Mouse (Mus musculus): Measurements from ENCODE around the gene Ankrd13a. TPM values are rescaled to one million over a fixed set of nuclear protein-coding genes. Genes with fewer than 3 reads are reported as not detected.

Ankrd13a gene
- total RNA-seq, 1 experiment from 2014 or later: 466 TPM

GRCm38 (mm10) chr5:114795653-114796052 lies 21.2 kb downstream of the Ankrd13a start:
- no peak for ATAC-seq (replicated peaks; ENCODE audit: low read depth, poor library complexity, severe bottlenecking)

GRCm38 (mm10) chr5:114796299-114797012 lies 22.0 kb downstream of the Ankrd13a start:
- ATAC-seq (replicated peaks; ENCODE audit: low read depth, poor library complexity, severe bottlenecking): no peak

- ATAC-seq (replicated peaks; ENCODE audit: low read depth, poor library complexity, severe bottlenecking): no peak
Measured at GRCm38 (mm10) chr5:114797253-114797652, 22.8 kb downstream of the Ankrd13a start.

- ATAC-seq (replicated peaks; ENCODE audit: low read depth, poor library complexity, severe bottlenecking): no peak
Measured at GRCm38 (mm10) chr5:114799848-114800247, 25.4 kb downstream of the Ankrd13a start.

DNA sequence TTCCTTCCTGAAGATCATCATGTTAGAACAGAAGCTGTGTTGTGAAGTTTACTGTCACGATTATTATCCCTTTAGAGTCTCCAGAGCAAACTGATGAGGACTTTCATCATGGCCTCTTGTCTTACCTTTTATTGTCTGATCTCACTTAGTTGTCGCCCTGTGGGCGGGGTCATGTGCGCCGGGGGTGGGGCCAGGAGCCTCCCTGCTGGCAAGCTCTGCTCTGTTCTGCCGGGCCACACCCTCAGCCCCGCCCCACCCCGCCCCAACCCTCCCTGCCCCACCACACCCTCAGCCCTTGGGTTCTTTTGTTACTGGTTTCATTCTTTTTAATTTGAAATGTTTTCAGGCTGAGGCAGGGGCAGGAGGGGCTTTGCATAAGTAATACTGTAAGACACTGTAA lies 26.6 kb downstream of the Ankrd13a start:
- ATAC-seq (replicated peaks; ENCODE audit: low read depth, poor library complexity, severe bottlenecking): peak; percentile 77

GRCm38 (mm10) chr5:114801841-114802240 lies 27.4 kb downstream of the Ankrd13a start:
- no peak for ATAC-seq (replicated peaks; ENCODE audit: low read depth, poor library complexity, severe bottlenecking)

- ATAC-seq (replicated peaks; ENCODE audit: low read depth, poor library complexity, severe bottlenecking): no peak
Measured at GRCm38 (mm10) chr5:114803231-114803630, 28.8 kb downstream of the Ankrd13a start.

- ATAC-seq (replicated peaks; ENCODE audit: low read depth, poor library complexity, severe bottlenecking): no peak
Measured at GRCm38 (mm10) chr5:114804335-114804734, 29.9 kb downstream of the Ankrd13a start.

- no peak for ATAC-seq (replicated peaks; ENCODE audit: low read depth, poor library complexity, severe bottlenecking)
Measured at GRCm38 (mm10) chr5:114804958-114805357, 30.5 kb downstream of the Ankrd13a start.

DNA sequence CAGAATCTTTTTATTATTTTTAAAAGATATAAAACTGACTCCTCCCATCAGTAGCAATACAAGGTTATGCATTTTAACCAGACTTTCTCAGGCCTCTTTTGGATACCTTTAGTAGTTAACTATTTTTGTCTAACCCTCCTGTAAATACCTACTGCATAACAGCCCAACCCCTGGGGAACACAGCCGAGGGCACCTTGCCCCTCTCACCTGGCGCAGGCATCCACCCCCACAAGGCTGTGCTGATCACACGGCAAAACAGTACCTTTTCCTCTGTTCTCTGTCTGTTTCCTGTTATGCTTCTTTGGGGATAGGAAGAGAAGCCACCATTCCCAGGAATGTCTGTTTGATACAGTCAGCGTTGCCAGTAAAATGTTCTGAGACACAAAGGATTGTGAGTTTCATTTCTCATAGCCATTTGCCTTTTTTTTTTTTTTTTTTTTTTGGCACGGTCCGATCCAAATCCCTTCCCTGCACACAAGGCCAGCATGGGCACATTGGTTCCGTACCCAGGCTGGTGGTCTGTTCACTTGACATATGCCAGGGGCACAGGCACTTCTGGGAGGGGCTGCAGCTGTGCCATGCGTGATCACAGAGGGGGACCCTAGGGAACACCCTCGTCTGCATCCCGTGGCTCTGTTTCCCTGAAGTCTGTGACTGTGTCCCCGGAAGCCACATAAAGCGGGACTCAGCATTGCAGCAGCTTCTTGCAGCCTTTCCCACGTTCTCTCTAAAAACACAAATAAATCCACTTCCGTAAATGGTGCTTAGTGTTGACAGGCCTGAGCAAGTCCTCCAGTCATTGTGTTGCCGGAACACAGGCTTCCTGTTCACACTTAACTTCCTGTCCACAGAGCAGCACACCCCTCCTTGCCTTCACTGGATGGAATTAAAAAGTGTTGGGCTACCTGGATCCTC lies 31.2 kb downstream of the Ankrd13a start:
- peak; percentile 55 for ATAC-seq (replicated peaks; ENCODE audit: low read depth, poor library complexity, severe bottlenecking)

DNA sequence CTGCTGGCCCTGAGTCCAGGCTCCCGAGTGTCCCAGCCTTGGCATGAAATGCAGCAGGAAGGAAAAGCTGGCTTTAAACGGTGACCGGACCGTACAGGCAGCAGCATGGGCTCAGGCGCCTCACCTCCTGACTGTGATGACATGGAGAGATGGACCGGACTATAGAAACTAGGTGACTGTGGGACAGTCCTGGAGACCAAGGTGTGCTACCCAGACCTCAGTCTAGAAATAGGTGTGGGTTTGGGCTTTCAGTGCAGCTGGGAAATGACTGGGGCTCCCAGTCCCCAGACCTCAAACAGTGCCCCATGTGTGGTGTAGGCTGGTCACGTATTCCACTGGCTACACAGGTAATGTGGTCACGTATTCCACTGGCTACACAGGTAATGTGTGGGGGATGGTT lies 32.2 kb downstream of the Ankrd13a start:
- no peak for ATAC-seq (replicated peaks; ENCODE audit: low read depth, poor library complexity, severe bottlenecking)

GRCm38 (mm10) chr5:114807063-114807462 lies 32.6 kb downstream of the Ankrd13a start:
- ATAC-seq (replicated peaks; ENCODE audit: low read depth, poor library complexity, severe bottlenecking): no peak

DNA sequence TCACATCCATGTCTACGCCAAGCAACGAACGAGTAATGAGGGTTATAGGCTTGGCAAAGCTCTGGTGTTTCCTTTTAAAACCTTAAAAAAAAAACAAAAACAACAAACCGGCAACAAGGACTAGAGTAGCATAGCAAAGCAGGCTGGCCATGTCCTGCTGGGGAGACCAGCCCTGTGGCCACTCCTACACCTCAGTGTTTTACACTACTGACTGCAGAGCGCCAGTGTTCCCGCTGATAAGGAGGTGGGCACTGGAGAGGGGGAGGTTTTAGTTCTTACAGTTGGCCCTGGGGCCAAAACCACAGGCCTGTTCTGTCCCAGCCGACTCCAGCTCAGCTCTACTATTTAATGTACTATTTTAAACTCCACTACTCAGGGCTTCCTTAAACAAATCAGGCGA lies 33.0 kb downstream of the Ankrd13a start:
- ATAC-seq (replicated peaks; ENCODE audit: low read depth, poor library complexity, severe bottlenecking): peak; percentile 68

DNA sequence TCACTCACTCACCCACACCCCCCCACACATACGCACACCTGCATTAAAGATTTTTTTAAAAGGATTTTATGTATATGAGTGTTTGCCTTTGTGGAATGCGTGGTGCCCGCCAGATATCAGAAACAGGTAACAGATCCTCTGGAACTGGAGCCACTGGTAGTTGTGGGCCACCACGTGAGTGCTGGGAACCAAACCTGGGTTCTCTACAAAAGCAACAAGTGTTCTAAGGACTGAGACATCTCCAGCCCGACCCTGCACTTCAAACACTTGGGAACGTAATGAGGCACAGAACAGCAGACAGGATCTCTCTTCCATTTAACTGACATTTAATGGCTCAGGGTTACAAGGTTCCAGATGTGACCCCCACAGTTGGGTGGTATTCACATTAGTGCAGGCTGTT lies 33.4 kb downstream of the Ankrd13a start:
- no peak for ATAC-seq (replicated peaks; ENCODE audit: low read depth, poor library complexity, severe bottlenecking)

GRCm38 (mm10) chr5:114808385-114808784 lies 33.9 kb downstream of the Ankrd13a start:
- ATAC-seq (replicated peaks; ENCODE audit: low read depth, poor library complexity, severe bottlenecking): no peak

DNA sequence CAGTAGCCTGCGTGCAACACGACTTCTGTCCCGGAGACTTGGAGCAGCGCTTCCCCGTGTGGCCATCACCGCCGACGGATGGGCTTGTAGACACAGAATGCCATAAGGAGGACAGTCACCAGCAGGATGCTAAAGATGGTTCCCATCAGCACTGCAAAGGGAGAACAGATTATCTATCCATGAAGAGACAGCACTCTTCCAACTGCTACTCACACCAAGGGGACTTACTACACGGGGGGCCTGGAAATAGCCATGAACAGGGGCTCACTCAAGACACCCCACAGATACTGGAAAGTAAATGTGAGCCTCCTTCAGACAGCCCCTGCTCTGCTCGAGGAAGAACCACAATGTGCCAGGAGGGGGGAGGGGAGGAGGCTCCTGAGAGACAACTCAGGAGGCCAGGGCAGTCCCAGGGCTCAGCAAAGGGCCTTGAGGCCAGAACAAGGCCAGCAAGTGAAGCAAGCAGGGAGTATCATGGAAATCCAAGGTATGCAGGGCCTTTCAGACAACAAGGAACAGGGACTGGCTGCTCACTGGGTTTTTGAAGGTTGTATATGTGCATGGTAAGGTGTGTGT lies 34.8 kb downstream of the Ankrd13a start:
- no peak for ATAC-seq (replicated peaks; ENCODE audit: low read depth, poor library complexity, severe bottlenecking)

GRCm38 (mm10) chr5:114809826-114810225 lies 35.3 kb downstream of the Ankrd13a start:
- ATAC-seq (replicated peaks; ENCODE audit: low read depth, poor library complexity, severe bottlenecking): no peak

GRCm38 (mm10) chr5:114813525-114814181 lies 39.2 kb downstream of the Ankrd13a start:
- peak; percentile 79 for ATAC-seq (replicated peaks; ENCODE audit: low read depth, poor library complexity, severe bottlenecking)

DNA sequence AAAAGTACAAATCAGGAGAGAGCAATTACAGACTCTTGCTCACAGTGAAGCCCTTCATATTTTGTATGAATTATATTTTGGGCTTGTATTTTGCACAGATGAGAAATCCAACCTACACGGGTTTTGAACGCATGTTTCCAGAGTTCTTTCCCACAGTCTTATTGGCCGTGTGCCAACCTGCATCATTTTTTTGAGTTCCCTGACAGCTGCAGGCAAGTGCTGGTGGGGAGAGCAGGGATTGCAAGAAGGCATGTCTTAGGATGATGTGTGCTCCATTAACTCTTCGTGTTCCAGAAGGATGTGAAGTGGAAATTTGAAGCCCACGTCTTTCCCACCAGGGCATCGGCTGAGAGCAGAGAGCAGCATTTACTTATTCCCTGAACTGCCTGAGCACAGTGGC lies 42.1 kb downstream of the Ankrd13a start:
- ATAC-seq (replicated peaks; ENCODE audit: low read depth, poor library complexity, severe bottlenecking): no peak

DNA sequence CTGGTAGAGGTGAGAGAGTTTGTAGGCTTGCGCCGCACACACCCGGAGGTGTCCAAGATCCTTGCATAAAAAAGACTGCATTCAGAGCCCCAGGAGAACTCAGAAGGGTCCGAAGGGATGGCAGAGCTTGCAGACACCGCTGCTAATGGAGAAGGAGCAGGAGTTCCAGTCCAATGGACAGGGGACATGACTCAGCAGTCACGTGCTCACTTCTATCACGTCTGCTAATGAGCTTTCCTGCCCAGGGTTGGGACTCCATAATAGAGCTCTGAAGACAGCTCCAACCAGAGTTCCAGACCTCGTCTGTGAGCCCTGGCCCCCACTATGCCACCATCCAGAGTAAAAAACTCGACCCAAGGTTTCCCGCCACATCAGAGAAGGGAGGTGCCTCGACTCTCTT lies 43.6 kb downstream of the Ankrd13a start:
- no peak for ATAC-seq (replicated peaks; ENCODE audit: low read depth, poor library complexity, severe bottlenecking)
